Mouse (Mus musculus): Measurements from ENCODE around the gene Gps2. TPM values are rescaled to one million over a fixed set of nuclear protein-coding genes. Genes with fewer than 3 reads are reported as not detected.
"Not testable (repeated sequence)": the region's sequence is repeated elsewhere in the genome, so short reads cannot be mapped to it uniquely, and the experiment has no call there.

The Gps2 gene
- polyA plus RNA-seq, 1 experiment from 2014 or later, result 79.6 TPM

GRCm38 (mm10) chr11:69920266-69921031 lies 6.8 kb downstream of the Gps2 start:
- Histone ChIP-seq H3K4me3 (peak overlapping the region; percentile 68), H3K4me1 (peaks cover 37% of the 10 kb centered on the region), H3K9me3 (no peaks in the 10 kb centered on the region), H3K27ac (replicated peaks) (peak overlapping the region; percentile 95), H3K27me3 (no peaks in the 10 kb centered on the region), H3K4me2 (replicated peaks) (peak overlapping the region; percentile 74), H3K36me3 (peaks cover 37% of the 10 kb centered on the region), H3K9ac (replicated peaks) (peak overlapping the region; percentile 68)
- WGBS, result under 1% methylated on average over 65 of the region's 65 CpGs
- peak; percentile 7 for ATAC-seq (replicated peaks)

DNA sequence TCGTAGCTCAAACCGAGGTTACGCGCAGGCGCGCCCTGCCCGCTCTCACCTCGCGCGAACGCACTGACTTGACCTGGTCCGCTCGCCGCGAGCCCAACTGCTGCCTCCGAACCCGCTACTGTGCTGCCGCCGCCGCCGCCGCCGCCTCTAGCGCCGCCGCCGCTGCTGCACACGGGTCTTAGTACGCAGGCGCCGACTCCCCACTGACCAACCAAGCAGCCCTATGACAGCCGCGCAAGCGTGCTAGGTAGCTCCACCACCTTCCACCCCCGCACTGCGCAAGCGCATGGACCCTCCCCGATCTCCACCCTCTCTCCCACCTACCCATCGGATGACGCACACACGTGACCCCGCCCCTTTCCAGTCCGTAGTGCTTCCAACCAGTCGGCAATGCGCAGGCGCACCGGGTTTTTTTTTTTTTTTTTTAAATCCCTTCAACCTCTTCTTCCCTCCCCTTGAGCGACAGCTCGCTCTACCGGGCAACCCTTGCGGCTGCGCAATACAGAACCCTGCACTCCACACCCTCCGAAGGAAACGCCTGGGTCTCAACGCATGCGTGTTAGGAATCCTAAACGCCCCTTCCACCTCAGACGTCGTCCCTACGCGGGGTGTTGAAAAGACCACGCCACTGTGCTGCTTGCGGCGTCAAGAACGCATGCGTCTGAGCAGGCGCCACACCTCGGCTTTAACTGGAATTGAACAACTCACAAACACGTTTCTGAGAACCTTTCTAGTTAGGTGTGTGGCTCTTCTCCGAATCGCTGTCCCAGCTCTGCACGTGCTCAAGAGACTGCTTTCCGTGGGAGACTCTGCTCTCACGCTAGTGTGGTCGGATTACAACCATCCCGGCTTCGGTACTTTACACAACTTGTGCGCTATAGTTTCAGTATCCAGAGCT lies 7.7 kb downstream of the Gps2 start, which contains the start of gene Eif5a:
Gene Eif5a, minus strand, starts transcription at position 845 of the 898 bp plus-strand sequence.
- H3K9ac ChIP-seq (replicated peaks), result peak within 1 kb of the TSS; percentile 68
- peaks cover 29% of the 10 kb centered on the region for H3K4me1 ChIP-seq
- peak within 1 kb of the TSS; percentile 95 for H3K27ac ChIP-seq (replicated peaks)
- H3K4me2 ChIP-seq (replicated peaks), result peak within 1 kb of the TSS; percentile 74
- peak within 1 kb of the TSS; percentile 68 for H3K4me3 ChIP-seq
- ATAC-seq (replicated peaks), result peak; percentile 97
- WGBS, result under 1% methylated on average over 78 of the region's 78 CpGs
- peaks cover 28% of the 10 kb centered on the region for H3K36me3 ChIP-seq
- H3K9me3 ChIP-seq, result no peaks in the 10 kb centered on the region
- no peaks in the 10 kb centered on the region for H3K27me3 ChIP-seq

- 3% methylated on average over 12 of the region's 12 CpGs for WGBS
- ATAC-seq (replicated peaks), result no peak
- Histone ChIP-seq H3K9me3 (no peaks in the 10 kb centered on the region), H3K9ac (replicated peaks) (peak overlapping the region; percentile 60), H3K4me3 (peak overlapping the region; percentile 68), H3K4me1 (peaks cover 29% of the 10 kb centered on the region), H3K4me2 (replicated peaks) (peak overlapping the region; percentile 74), H3K27me3 (no peaks in the 10 kb centered on the region), H3K27ac (replicated peaks) (peak overlapping the region; percentile 95), H3K36me3 (peaks cover 20% of the 10 kb centered on the region)
Measured at GRCm38 (mm10) chr11:69922012-69922756, 8.5 kb downstream of the Gps2 start.

GRCm38 (mm10) chr11:69922796-69923195 lies 9.1 kb downstream of the Gps2 start:
- Histone ChIP-seq H3K4me3 (no peak overlapping the region), H3K9me3 (no peaks in the 10 kb centered on the region), H3K4me2 (replicated peaks) (peak overlapping the region; percentile 74; the same call in 1 of the 2 replicates), H3K4me1 (peaks cover 29% of the 10 kb centered on the region), H3K36me3 (peaks cover 14% of the 10 kb centered on the region), H3K27me3 (no peaks in the 10 kb centered on the region), H3K27ac (replicated peaks) (peak overlapping the region; percentile 95), H3K9ac (replicated peaks) (no peak overlapping the region)
- no peak for ATAC-seq (replicated peaks)
- 66% methylated on average over 3 of the region's 3 CpGs for WGBS

- no peaks in the 10 kb centered on the region for H3K36me3 ChIP-seq
- WGBS, result 98% methylated on average over 2 of the region's 2 CpGs
- ATAC-seq (replicated peaks), result no peak
Measured at GRCm38 (mm10) chr11:69927501-69927900, 13.8 kb downstream of the Gps2 start.

GRCm38 (mm10) chr11:69929712-69930111 lies 16.0 kb downstream of the Gps2 start:
- no peaks in the 10 kb centered on the region for H3K9me3 ChIP-seq
- peaks cover 5% of the 10 kb centered on the region for H3K4me1 ChIP-seq
- no peak for ATAC-seq (replicated peaks)
- H3K9ac ChIP-seq (replicated peaks), result no peak overlapping the region
- no peaks in the 10 kb centered on the region for H3K27me3 ChIP-seq
- H3K36me3 ChIP-seq, result no peaks in the 10 kb centered on the region
- no peak overlapping the region for H3K4me2 ChIP-seq (replicated peaks)
- H3K27ac ChIP-seq (replicated peaks), result no peak overlapping the region
- WGBS, result 82% methylated on average over 4 of the region's 4 CpGs
- H3K4me3 ChIP-seq, result no peak overlapping the region

More at GRCm38 (mm10) chr11:69927501-69927900, 13.8 kb downstream of the Gps2 start:
- H3K4me1 ChIP-seq, result peaks cover 5% of the 10 kb centered on the region
- no peak overlapping the region for H3K4me2 ChIP-seq (replicated peaks)
- no peaks in the 10 kb centered on the region for H3K27me3 ChIP-seq
- no peak overlapping the region for H3K9ac ChIP-seq (replicated peaks)
- no peak overlapping the region for H3K4me3 ChIP-seq
- no peaks in the 10 kb centered on the region for H3K9me3 ChIP-seq
- H3K27ac ChIP-seq (replicated peaks), result no peak overlapping the region

DNA sequence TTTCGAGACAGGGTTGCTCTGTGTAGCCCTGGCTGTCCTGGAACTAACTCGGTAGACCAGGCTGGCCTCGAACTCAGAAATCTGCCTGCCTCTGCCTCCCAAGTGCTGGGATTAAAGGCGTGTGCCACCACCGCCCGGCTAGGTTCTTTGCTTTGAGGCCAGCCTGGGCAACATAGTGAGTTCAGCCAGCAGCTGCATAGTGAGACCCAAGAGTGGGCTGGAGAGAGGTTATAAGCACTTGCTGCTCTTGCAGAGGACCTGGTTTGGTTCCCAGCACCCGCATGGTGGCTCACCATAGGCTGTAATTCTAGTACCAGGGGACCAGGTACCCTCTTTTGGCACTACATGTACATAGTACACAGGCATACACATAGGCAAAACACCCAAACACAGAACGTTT lies 16.5 kb downstream of the Gps2 start:
- not testable (repeated sequence) for H3K9ac ChIP-seq (replicated peaks); H3K4me3 ChIP-seq; H3K36me3 ChIP-seq; ATAC-seq (replicated peaks); H3K27ac ChIP-seq (replicated peaks); H3K9me3 ChIP-seq; H3K4me2 ChIP-seq (replicated peaks); H3K27me3 ChIP-seq
- 89% methylated on average over 8 of the region's 8 CpGs for WGBS
- H3K4me1 ChIP-seq, result peaks cover 10% of the 10 kb centered on the region

DNA sequence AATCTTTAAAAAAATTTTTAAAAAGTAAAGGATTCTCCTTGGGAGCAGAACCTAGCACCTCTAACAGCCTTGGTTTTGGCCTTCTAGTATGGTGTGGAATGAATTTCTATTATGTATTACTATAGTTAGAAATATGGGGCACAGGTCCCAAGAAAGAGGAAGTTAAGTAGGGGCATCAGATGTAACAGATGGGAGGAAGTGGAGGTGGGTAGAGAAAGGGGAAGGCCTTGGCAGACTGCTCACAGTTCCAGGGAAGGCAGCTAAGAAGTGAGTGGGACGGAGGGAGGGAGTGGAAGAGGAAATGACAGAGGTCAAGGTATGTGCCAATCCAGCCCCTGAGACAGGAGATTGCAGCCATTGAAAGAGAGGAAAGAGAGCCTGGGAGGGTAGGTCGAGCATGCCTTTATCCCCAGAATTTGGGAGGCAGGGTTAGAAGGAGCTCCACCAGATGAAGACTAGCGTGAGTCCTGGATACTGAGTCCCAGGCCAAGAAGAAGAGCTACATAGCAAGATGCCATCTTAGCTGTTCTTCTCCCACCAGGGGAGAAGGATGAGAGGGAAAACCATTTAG lies 17.4 kb downstream of the Gps2 start:
- Histone ChIP-seq H3K4me2 (replicated peaks) (no peak overlapping the region), H3K27me3 (no peaks in the 10 kb centered on the region), H3K27ac (replicated peaks) (no peak overlapping the region), H3K36me3 (no peaks in the 10 kb centered on the region), H3K4me3 (no peak overlapping the region), H3K4me1 (peaks cover 16% of the 10 kb centered on the region), H3K9me3 (no peaks in the 10 kb centered on the region), H3K9ac (replicated peaks) (no peak overlapping the region)
- ATAC-seq (replicated peaks), result no peak
- 83% methylated on average over 3 of the region's 3 CpGs for WGBS

- Histone ChIP-seq H3K4me2 (replicated peaks) (no peak overlapping the region), H3K9me3 (no peaks in the 10 kb centered on the region), H3K4me1 (peaks cover 24% of the 10 kb centered on the region), H3K4me3 (no peak overlapping the region), H3K36me3 (no peaks in the 10 kb centered on the region), H3K27ac (replicated peaks) (no peak overlapping the region), H3K9ac (replicated peaks) (no peak overlapping the region), H3K27me3 (peaks cover 1% of the 10 kb centered on the region; the same call in 1 of the 2 replicates)
- no peak for ATAC-seq (replicated peaks)
- 73% methylated on average over 8 of the region's 8 CpGs for WGBS
Measured at GRCm38 (mm10) chr11:69931769-69932168, 18.1 kb downstream of the Gps2 start.

GRCm38 (mm10) chr11:69932254-69932653 lies 18.6 kb downstream of the Gps2 start:
- Histone ChIP-seq H3K27ac (replicated peaks) (no peak overlapping the region), H3K9ac (replicated peaks) (no peak overlapping the region), H3K4me3 (no peak overlapping the region), H3K27me3 (peaks cover 6% of the 10 kb centered on the region; the same call in 1 of the 2 replicates), H3K4me1 (peaks cover 27% of the 10 kb centered on the region), H3K36me3 (no peaks in the 10 kb centered on the region), H3K4me2 (replicated peaks) (no peak overlapping the region), H3K9me3 (no peaks in the 10 kb centered on the region)
- ATAC-seq (replicated peaks), result no peak
- 40% methylated on average over 3 of the region's 3 CpGs for WGBS

GRCm38 (mm10) chr11:69933066-69933465 lies 19.4 kb downstream of the Gps2 start:
- Histone ChIP-seq H3K4me2 (replicated peaks) (no peak overlapping the region), H3K9ac (replicated peaks) (no peak overlapping the region), H3K27ac (replicated peaks) (no peak overlapping the region), H3K27me3 (peaks cover 10% of the 10 kb centered on the region; the same call in 1 of the 2 replicates), H3K4me1 (peaks cover 27% of the 10 kb centered on the region), H3K4me3 (no peak overlapping the region), H3K9me3 (no peaks in the 10 kb centered on the region), H3K36me3 (no peaks in the 10 kb centered on the region)
- 75% methylated on average over 4 of the region's 4 CpGs for WGBS
- ATAC-seq (replicated peaks), result no peak
